Mouse (Mus musculus): Measurements from ENCODE around the gene Gbp7.
"Not testable (repeated sequence)": the region's sequence is repeated elsewhere in the genome, so short reads cannot be mapped to it uniquely, and the experiment has no call there.

The Gbp7 gene

DNA sequence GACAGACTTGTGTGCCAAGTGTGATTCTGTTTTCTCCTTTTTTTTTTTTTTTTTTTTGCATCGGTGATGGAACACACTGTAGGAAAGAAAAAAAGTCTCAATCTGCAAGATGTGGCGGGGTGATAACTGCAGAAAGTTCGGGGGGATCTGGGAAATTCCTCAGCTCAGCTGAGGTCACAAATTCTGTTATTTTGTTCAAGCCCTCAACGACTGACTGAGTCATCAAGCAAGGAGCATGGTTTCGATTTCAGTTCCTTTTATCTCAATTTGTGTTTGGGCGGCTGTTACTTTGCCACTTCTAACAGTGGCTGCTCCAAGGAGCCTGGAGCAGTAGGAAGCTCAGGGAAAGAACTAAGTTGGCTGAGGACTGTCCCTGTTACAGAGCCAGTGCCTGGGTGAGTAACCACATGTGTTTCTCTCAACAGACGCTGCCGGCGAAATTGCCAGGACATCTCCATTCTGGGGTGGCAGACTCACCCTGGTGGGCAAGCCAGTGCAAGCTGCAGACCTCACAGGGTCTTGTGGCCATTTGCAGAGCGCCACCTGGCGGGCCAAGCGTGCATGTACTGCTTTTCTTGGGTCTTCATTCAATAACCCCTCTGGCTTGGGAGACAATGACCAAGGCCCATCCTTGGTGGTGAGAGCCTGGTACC, 30.3 kb downstream of the Gbp7 start:
- DNase-seq (ENCODE audit: low read depth, low spot score) = peak; percentile 14

DNA sequence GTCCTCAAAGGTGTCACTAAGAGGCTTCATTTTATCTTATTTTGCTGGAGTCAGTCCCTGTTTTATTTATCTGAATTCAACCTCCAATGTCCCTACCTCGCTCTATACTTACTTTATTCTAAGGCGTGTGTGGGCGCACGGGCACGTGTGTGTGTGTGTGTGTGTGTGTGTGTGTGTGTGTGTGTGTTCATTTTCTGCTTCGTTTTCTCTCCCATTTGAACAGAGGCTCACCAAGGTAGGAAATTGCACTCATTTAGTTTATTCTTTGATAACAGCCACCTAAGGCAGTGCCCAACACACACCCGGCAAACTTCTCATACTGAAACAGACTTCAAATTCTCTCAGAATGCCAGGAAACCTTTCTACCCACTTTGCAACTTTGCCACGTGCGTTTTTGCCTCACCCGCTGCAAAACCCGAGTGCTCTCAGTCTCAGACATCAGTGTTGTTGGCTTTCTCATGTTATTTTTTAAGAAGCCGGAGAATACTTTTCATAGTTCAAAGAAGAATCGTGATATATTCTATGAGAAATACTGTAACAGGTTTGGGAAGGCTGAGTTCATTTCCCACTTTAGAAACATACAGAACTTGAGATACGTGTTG, 31.0 kb downstream of the Gbp7 start:
- DNase-seq (ENCODE audit: low read depth, low spot score) = no peak

DNA sequence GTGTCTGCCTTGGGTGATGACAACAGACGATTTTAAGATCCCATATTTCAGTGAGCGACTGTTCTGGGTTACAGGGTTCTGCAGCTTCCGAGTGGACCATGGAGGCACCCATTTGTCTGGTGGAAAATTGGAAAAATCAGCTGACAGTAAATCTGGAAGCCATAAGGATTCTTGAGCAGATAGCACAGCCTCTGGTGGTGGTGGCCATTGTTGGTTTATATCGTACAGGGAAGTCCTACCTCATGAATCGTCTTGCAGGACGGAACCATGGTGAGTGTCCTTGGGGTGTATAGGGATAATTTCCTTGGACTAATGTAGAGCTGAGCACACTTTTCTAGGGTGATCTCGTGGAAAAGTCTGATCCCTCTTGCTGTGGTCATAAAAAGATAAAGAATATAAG, 31.5 kb downstream of the Gbp7 start:
- DNase-seq (ENCODE audit: low read depth, low spot score) = no peak

DNA sequence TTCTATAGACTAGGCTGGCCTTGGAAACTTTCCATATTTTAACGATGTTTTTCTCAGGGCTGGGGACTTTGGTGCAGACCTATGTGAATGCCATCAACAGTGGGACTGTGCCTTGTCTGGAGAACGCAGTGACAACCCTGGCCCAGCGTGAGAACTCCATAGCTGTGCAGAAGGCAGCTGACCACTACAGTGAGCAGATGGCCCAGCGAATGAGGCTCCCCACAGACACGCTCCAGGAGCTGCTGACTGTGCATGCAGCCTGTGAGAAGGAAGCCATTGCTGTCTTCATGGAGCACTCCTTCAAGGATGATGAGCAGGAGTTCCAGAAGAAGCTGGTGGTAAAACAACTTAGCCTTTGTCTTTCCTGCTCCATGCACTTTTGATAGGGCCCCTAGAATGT, 37.3 kb downstream of the Gbp7 start:
- not testable (repeated sequence) for DNase-seq (ENCODE audit: low read depth, low spot score)

DNA sequence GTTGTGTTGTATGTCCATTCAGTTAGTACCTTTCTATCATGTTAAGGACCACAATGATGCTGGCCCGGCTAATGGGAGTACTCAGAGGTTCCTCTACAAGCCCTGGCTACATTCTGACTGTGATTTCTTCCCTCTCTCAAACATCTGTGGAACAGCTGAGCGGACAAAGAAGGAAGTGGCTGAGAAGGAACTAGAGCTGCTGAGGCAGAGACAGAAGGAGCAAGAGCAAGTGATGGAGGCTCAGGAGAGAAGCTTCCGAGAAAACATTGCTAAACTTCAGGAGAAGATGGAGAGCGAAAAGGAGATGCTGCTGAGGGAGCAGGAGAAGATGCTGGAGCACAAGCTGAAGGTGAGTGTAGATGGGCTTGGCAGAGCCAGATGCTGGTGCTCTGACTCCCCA, 40.6 kb downstream of the Gbp7 start:
- DNase-seq (ENCODE audit: low read depth, low spot score) = no peak

DNA sequence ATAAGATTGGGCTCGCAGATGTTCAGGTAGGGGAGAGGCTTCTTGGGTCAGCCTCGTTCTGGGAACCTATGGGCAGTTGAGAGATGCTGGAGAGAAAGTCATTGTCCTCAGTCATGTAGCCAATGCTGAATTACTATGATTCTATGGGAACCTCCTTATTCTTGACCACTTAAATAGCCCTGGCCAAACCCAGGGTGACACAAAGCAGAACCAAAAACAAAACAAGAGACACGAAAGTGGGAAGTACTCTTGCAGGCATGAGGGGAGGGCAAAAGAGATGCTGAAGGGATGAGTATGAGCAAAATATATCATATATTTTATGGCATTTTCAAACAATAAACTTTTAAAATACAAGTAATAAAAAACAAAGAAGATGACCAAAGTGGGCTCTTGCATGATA, 47.0 kb downstream of the Gbp7 start:
- DNase-seq (ENCODE audit: low read depth, low spot score) = no peak

DNA sequence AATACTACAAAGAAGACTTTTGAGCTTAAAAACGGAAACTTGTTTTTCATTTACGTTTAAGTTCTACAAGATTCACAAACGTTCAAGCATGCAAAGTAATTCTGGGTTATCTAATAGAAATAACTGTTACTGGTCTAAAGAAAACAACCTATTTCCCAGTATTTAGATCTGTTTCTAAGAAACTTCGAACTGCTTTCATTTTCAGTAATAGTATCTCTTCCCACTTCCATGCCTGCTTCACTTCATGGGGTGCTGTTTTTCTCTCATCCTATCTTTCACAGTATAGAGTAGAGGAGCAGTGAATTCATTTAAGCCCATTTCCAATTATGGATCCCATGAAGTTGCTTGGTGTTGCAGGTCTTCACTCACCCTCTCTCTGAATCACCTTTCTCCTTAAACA, 48.2 kb downstream of the Gbp7 start:
- no peak for DNase-seq (ENCODE audit: low read depth, low spot score)

DNA sequence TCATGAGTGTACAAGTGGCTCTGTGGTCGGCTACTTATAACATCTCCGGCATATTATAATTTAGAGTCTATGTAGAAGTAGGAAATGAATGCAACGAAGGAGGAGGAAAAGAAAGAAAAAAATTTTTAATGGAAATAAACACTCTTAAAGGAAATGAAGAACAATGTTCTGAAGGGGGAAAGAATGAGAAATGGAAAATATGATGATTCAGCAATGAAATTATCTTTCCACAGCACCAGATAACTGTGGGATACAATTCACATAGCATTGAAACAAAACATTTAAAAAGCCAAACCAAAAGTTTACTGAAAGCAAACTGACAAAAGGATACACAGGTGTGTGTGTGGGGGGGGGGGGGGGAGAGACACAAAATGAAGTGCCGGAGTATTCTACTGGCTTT, 52.9 kb downstream of the Gbp7 start:
- DNase-seq (ENCODE audit: low read depth, low spot score) = no peak

DNA sequence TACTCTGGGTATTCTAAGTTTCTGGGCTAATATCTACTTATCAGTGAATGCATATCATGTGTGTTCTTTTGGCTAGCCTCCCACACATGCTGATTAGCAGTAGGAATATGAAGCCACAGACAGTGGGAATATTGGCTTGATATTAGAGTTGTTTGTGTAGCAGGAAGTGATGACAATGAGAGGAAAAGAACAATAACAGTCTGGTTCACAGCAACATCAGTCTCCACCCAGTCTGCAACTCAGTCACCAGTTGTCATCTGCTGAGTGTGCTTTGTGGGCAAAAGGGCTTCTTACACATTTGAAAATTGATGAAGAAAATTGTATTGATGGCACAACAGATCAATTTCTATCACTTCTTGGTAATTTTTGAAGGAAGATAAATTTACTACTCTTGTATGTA, 57.2 kb downstream of the Gbp7 start:
- DNase-seq (ENCODE audit: low read depth, low spot score) = no peak

DNA sequence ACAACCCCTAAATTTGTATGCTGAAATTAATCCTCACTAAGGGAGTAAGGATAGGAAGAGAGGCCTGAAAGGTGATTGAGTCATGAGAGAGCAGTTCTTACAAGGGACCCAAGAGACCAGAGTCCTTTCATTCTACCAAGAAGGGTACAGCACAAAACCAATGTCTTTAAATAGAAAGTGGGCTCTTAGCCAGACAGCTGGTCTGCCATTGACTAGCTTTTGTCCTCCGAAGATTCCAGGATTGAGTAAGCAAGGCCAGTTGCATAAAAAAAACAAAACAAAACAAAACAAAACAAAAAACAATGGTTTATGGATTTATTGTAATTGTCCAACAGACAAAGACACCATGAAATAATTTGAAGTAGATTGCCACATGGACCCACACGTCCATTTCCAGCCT, 58.7 kb downstream of the Gbp7 start:
- DNase-seq (ENCODE audit: low read depth, low spot score) = no peak

DNA sequence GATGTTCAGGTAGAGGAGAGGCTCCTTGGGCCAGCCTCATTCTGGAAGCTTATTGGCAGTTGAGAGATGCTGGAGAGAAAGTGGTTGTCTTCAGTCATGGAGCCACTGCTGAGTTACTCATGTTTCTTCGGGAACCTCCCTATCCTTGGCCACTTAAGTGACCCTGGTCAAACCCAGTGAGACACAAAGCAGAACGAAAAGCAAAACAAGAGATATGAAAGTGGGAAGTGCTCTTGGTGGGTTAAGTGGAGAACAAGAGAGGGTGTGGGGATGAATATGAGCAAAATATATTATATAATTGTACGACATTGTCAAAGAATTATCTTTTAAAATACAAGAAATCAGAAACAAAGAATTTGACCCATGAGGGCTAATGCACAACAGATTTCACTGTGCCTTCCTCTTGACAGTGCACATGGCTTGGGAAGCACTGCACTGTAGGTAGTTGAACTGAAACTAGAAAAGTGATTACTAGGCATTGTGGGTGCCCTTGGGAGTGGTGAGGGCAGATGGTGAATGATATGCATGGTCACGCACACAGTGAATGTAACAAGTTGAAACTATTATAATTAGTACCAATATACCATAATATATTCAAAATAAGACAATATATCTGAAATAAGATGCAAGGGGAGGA, 60.4 kb downstream of the Gbp7 start:
- no peak for DNase-seq (ENCODE audit: low read depth, low spot score)

DNA sequence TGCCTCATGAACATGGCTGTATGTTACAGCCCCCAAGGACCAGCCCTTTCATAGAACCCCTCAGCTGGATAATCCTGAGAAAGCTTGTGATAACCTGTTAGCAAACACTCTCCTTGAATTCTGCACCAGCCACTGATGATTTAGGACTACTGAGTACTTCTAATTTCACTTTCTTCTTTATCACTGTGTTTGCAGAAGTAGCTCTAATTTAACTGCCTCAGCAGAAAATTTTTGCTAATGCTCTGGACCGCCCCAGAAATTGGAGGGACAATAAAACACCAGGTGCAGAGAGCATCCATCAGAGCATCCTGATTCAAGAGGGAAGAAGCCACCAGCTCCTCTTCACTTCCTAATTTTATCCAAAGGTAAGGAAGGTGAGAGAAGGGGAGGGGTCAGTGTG, 64.4 kb downstream of the Gbp7 start, which contains the start of gene Gbp2b:
Gene Gbp2b (plus strand): TSS at position 301 of the 400 bp plus-strand sequence.
- no peak for DNase-seq (ENCODE audit: low read depth, low spot score)

DNA sequence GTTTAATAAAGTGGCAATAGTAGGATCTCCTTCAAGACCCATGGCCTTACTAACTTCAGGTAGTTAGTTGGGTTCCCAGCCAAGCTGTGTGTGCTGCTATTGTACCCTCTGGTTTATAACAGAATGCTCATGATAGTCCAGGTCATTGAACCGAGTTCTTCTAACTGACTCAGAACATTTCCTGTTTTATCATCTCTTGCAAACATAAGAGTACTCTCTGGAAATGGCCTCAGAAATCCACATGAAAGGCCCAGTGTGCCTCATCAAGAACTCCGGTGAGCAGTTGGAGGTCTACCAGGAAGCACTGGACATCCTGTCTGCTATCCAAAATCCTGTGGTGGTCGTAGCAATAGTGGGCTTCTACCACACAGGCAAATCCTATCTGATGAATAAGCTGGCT, 67.8 kb downstream of the Gbp7 start:
- DNase-seq (ENCODE audit: low read depth, low spot score) = no peak
